Mouse (Mus musculus) heart, embryonic 14.5 days (tissue): ENCODE results near the gene Kcna3. TPM values are rescaled to one million over a fixed set of nuclear protein-coding genes. Genes with fewer than 3 reads are reported as not detected.

ENCODE experiments used
- ATAC-seq: fragments of 200-750 bp; cut with Nextera tagmentation; 2 replicates; pipeline ENCODE4 v1.8.0; 2017; ENCODE audit warnings: low read depth, moderate TSS enrichment; ENCODE audit not compliant: insufficient number of reproducible peaks, insufficient read depth, low FRiP score
- H3K27ac ChIP-seq, 2 experiments: fragments of 200-500 bp in 1 of 2; fragments of 300-500 bp in 1 of 2; sonication (generic) in 1 of 2; replicated peaks in 1 of 2; 2 replicates each; pipeline ENCODE4 v1.5.1; 2012 to 2014; ENCODE audit warnings: low read depth in 2 of 2, low read length in 2 of 2, control low read depth in 1 of 2, mild to moderate bottlenecking in 1 of 2, mixed read lengths in 1 of 2; ENCODE audit not compliant: control insufficient read depth in 1 of 2, insufficient read depth in 1 of 2
- H3K27me3 ChIP-seq: fragments of 300-500 bp; sonication (generic); 2 replicates; pipeline ENCODE4 v1.6.1; 2014; ENCODE audit warnings: mild to moderate bottlenecking, low read length, control low read depth; ENCODE audit not compliant: control insufficient read depth, insufficient read depth
- H3K36me3 ChIP-seq: fragments of 300-500 bp; sonication (generic); 2 replicates; pipeline ENCODE4 v1.6.1; 2014; ENCODE audit warnings: mild to moderate bottlenecking, control low read depth, low read length, mixed read lengths; ENCODE audit not compliant: control insufficient read depth, insufficient read depth
- H3K4me1 ChIP-seq, 2 experiments: fragments of 200-500 bp in 1 of 2; fragments of 300-500 bp in 1 of 2; sonication (generic) in 1 of 2; 2 replicates each; pipeline ENCODE4 v1.6.1; 2012 to 2014; ENCODE audit warnings: low read length in 2 of 2, control low read depth in 1 of 2, mixed read lengths in 1 of 2; ENCODE audit not compliant: control insufficient read depth in 2 of 2, insufficient read depth in 2 of 2
- H3K4me2 ChIP-seq: fragments of 300-500 bp; sonication (generic); 2 replicates; pipeline ENCODE4 v1.6.1; 2014; ENCODE audit warnings: mild to moderate bottlenecking, low read length
- H3K4me3 ChIP-seq, 2 experiments: fragments of 200-500 bp in 1 of 2; fragments of 300-500 bp in 1 of 2; sonication (generic) in 1 of 2; 2 replicates each; pipeline ENCODE4 v1.5.1; 2012 to 2014; ENCODE audit warnings: low read length in 2 of 2, mild to moderate bottlenecking in 2 of 2, control low read depth in 1 of 2, low read depth in 1 of 2, moderate library complexity in 1 of 2; ENCODE audit not compliant: control insufficient read depth in 1 of 2, insufficient read depth in 1 of 2
- H3K9ac ChIP-seq: fragments of 300-500 bp; sonication (generic); 2 replicates; pipeline ENCODE4 v1.6.1; 2014; ENCODE audit warnings: mild to moderate bottlenecking, low read length
- H3K9me3 ChIP-seq: fragments of 300-500 bp; sonication (generic); 2 replicates; pipeline ENCODE4 v1.6.1; 2016; ENCODE audit warnings: low read length, control low read depth; ENCODE audit not compliant: control insufficient read depth
- WGBS: fragments of 180-500 bp; shearing (Covaris S2); extraction: QIAGEN DNeasy Blood & Tissue Kit; methylation state at CpG from one replicate; pipeline ENCODE4 v1.1.7; 2014; 5-methylcytosine and 5-hydroxymethylcytosine counted together
- polyA plus RNA-seq: library from polyadenylated mRNA; unstranded; fragments of >200 nt; fragmentation: Nextera tagmentation; extraction: Ambion mirVana; gene quantifications from 2 replicates; pipeline ENCODE4 v1.2.1, GENCODE M21; 2014

Kcna3 gene
- polyA plus RNA-seq, 1 experiment from 2014 or later = 0.99 TPM

DNA sequence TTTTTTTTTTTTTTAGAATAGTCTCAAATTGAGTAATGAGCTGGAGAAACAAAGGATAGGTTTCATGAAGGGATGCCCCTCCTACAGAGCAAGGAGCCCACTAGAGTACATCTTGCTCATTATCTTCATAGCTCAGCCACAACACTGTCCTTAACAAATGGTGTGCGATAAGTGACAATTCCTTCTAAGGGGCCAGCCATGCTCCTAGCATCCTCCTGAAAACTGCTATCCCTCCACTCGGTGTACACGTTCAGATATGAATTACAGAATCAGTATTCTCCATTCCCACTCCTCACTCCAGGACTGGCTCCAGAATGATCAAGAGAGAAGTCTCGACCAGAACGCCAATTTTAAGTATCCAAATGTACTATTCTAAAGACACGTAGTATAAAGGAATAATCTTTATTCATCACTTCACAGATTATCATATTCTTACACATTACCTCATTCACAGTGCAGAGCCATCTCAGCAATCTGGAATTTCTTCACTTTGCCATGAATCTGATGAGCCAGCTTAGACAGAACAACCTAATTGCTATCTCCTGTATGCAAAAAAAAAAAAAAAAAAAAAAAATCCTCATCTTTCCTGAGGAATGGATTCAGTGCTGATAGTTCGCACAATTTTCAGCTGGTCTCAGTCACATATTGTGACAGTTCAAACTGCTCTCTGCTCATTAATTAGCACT lies 30.3 kb downstream of the Kcna3 start:
- H3K27ac ChIP-seq = no peak overlapping the region
- 67% methylated on average over 7 of the region's 7 CpGs for WGBS
- no peaks in the 10 kb centered on the region for H3K27me3 ChIP-seq
- H3K9me3 ChIP-seq = no peaks in the 10 kb centered on the region
- H3K9ac ChIP-seq = no peak overlapping the region
- no peaks in the 10 kb centered on the region for H3K4me1 ChIP-seq
- no peak overlapping the region for H3K4me2 ChIP-seq
- no peak for ATAC-seq
- H3K36me3 ChIP-seq = no peaks in the 10 kb centered on the region
- no peak overlapping the region for H3K4me3 ChIP-seq

GRCm38 (mm10) chr3:107067245-107067644 lies 31.3 kb downstream of the Kcna3 start:
- no peaks in the 10 kb centered on the region for H3K4me1 ChIP-seq
- H3K27ac ChIP-seq = no peak overlapping the region
- no peak overlapping the region for H3K4me2 ChIP-seq
- H3K36me3 ChIP-seq = no peaks in the 10 kb centered on the region
- no peaks in the 10 kb centered on the region for H3K27me3 ChIP-seq
- ATAC-seq = no peak
- H3K9ac ChIP-seq = no peak overlapping the region
- H3K9me3 ChIP-seq = no peaks in the 10 kb centered on the region
- no peak overlapping the region for H3K4me3 ChIP-seq
- WGBS = 65% methylated on average over 6 of the region's 6 CpGs

DNA sequence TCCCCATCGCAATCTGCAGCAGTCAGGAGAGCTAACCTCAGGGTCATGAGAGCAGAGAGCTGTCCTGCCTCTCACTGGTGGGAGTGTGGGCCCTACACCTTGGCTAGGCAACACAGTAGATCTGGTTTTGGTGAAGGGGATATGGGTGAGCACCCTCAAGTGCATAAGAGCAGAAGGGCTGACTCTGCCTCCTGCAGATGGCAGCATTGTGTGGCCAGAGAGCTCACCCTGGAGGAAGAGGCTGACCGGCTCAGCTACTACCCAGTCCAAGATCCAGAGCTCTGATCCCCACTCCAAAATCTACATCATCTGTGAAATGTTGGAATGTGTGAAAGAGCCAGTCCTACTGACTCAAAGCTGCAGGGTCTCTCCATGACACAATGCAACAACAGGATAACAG lies 37.9 kb downstream of the Kcna3 start:
- no peak overlapping the region for H3K4me2 ChIP-seq
- ATAC-seq = no peak
- no peaks in the 10 kb centered on the region for H3K36me3 ChIP-seq
- H3K4me1 ChIP-seq = no peaks in the 10 kb centered on the region
- 58% methylated on average over 2 of the region's 2 CpGs for WGBS
- no peak overlapping the region for H3K27ac ChIP-seq
- no peaks in the 10 kb centered on the region for H3K27me3 ChIP-seq
- no peaks in the 10 kb centered on the region for H3K9me3 ChIP-seq
- no peak overlapping the region for H3K9ac ChIP-seq
- H3K4me3 ChIP-seq = no peak overlapping the region

DNA sequence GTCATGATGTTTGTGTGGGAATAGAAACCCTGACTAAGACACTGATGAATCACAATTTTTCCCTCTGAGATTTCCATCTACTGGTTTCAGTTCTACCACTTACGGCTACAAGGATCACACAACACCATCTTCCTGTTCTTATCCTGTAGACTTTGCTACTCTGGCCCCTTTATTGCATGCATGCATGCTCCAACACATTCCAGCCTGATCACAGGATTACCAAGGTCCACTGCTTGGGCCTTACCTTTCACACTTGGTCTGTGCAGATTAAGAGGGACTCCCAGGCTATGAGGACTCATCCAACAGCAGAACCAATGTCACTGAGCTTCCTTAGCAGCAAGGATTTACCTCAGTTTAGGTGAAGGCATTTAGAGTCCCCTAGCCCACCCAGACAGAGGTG lies 39.7 kb downstream of the Kcna3 start:
- Histone ChIP-seq H3K4me2 (no peak overlapping the region), H3K9ac (no peak overlapping the region), H3K4me1 (no peaks in the 10 kb centered on the region), H3K36me3 (no peaks in the 10 kb centered on the region), H3K27me3 (no peaks in the 10 kb centered on the region), H3K27ac (no peak overlapping the region), H3K4me3 (no peak overlapping the region), H3K9me3 (no peaks in the 10 kb centered on the region)
- ATAC-seq = no peak
- 86% methylated on average over 1 of the region's 1 CpGs for WGBS

DNA sequence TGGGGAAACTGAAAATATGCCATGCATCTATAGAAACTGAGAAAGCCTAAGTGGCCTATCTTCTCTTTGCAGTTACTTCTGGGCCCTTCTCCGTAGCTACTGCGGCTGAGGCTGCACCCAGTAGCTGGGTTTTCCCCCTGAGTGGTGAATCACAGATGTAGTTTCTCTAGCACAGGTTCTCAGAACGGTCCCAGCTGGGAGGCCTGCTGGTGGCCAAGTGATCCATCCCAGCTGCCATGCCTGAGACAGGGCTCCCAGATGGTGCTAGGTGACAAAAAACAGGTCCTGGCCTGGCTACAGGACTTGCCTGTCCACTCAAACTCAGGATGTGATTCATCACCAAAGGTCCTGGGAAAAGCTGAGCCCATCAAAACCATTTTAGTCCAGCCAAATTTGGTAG lies 40.7 kb downstream of the Kcna3 start:
- ATAC-seq = no peak
- WGBS = 40% methylated on average over 3 of the region's 3 CpGs
- Histone ChIP-seq H3K27ac (no peak overlapping the region), H3K4me1 (no peaks in the 10 kb centered on the region), H3K36me3 (no peaks in the 10 kb centered on the region), H3K27me3 (no peaks in the 10 kb centered on the region), H3K4me3 (no peak overlapping the region), H3K9ac (no peak overlapping the region), H3K4me2 (no peak overlapping the region), H3K9me3 (no peaks in the 10 kb centered on the region)

- Histone ChIP-seq H3K27me3 (no peaks in the 10 kb centered on the region), H3K36me3 (no peaks in the 10 kb centered on the region), H3K4me2 (no peak overlapping the region), H3K27ac (no peak overlapping the region), H3K4me1 (no peaks in the 10 kb centered on the region), H3K4me3 (no peak overlapping the region), H3K9me3 (no peaks in the 10 kb centered on the region), H3K9ac (no peak overlapping the region)
- 81% methylated on average over 2 of the region's 2 CpGs for WGBS
- no peak for ATAC-seq
These were observed 41.1 kb downstream of the Kcna3 start for GRCm38 (mm10) chr3:107077101-107077500.

DNA sequence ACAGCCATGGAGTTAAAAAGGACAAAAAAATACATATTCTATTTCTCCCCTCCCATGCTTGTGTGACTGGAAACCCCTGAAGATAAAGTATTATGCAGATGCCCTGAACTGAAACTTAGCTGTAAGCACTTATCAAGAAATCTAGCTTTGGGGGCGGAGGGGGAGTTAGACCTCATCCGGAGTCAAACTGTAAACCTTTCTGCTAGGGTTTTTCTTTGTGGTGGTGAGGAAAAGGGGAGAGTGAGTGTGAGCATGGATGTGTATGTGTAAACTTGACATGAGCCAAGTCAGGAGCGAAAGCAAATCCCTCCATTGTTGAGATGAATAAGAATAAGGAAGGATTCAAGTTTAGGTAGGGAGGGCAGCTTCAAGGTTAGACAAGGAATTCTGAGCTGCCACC lies 44.8 kb downstream of the Kcna3 start:
- H3K4me2 ChIP-seq = no peak overlapping the region
- no peak overlapping the region for H3K27ac ChIP-seq
- peaks cover 3% of the 10 kb centered on the region; the same call in 1 of the 2 replicates for H3K9me3 ChIP-seq
- no peaks in the 10 kb centered on the region for H3K36me3 ChIP-seq
- 75% methylated on average over 3 of the region's 3 CpGs for WGBS
- ATAC-seq = no peak
- no peak overlapping the region for H3K4me3 ChIP-seq
- H3K27me3 ChIP-seq = no peaks in the 10 kb centered on the region
- no peaks in the 10 kb centered on the region for H3K4me1 ChIP-seq
- no peak overlapping the region for H3K9ac ChIP-seq

- Histone ChIP-seq H3K27ac (no peak overlapping the region), H3K9ac (no peak overlapping the region), H3K27me3 (no peaks in the 10 kb centered on the region), H3K9me3 (peaks cover 3% of the 10 kb centered on the region; the same call in 1 of the 2 replicates), H3K36me3 (no peaks in the 10 kb centered on the region), H3K4me2 (no peak overlapping the region), H3K4me3 (no peak overlapping the region), H3K4me1 (no peaks in the 10 kb centered on the region)
- no peak for ATAC-seq
- 21% methylated on average over 3 of the region's 3 CpGs for WGBS
These were observed 45.3 kb downstream of the Kcna3 start for GRCm38 (mm10) chr3:107081227-107081626.
